Mouse (Mus musculus) liver, adult 2 months (tissue): ENCODE results near the gene Abtb1. TPM values are rescaled to one million over a fixed set of nuclear protein-coding genes. Genes with fewer than 3 reads are reported as not detected.
A peak's percentile ranks its signal among the peaks of the same experiment; 100 is the strongest.

ENCODE experiments used
- DNase-seq: peaks from one replicate; pipeline ENCODE4 v3.0.0-alpha.2; 2011; ENCODE audit warnings: low read depth, low spot score; ENCODE audit errors: extremely low read depth
- H3K27ac ChIP-seq: fragments of 200-500 bp; replicated peaks from 2 replicates; pipeline ENCODE4 v1.5.1; 2012; ENCODE audit warnings: low read depth, mild to moderate bottlenecking, control low read depth, inconsistent platforms, low read length; ENCODE audit not compliant: insufficient read depth
- H3K27me3 ChIP-seq: fragments of 200-500 bp; 2 replicates; pipeline ENCODE4 v1.6.1; 2012; ENCODE audit warnings: mild to moderate bottlenecking, moderate library complexity, low read length, inconsistent platforms; ENCODE audit not compliant: control insufficient read depth, insufficient read depth
- H3K36me3 ChIP-seq: fragments of 200-500 bp; 2 replicates; pipeline ENCODE4 v1.6.1; 2012; ENCODE audit warnings: low read length, inconsistent platforms; ENCODE audit not compliant: control insufficient read depth, insufficient read depth
- H3K4me1 ChIP-seq: fragments of 200-500 bp; 2 replicates; pipeline ENCODE4 v1.6.1; 2011; ENCODE audit warnings: low read length; ENCODE audit not compliant: control insufficient read depth, insufficient read depth
- H3K4me3 ChIP-seq: fragments of 200-500 bp; 2 replicates; pipeline ENCODE4 v1.5.1; 2011; ENCODE audit warnings: low read depth, mild to moderate bottlenecking, control low read depth, low read length, moderate library complexity; ENCODE audit not compliant: insufficient read depth
- H3K79me2 ChIP-seq: fragments of 200-500 bp; 2 replicates; pipeline ENCODE4 v1.6.1; 2012; ENCODE audit warnings: inconsistent platforms, mild to moderate bottlenecking, low read length, moderate library complexity; ENCODE audit not compliant: control insufficient read depth, insufficient read depth
- H3K9ac ChIP-seq: fragments of 200-500 bp; 2 replicates; pipeline ENCODE4 v1.6.1; 2012; ENCODE audit warnings: low read depth, mild to moderate bottlenecking, control low read depth, inconsistent platforms, low read length
- CTCF ChIP-seq: fragments of 200-500 bp; IDR thresholded peaks from 2 replicates; pipeline ENCODE4 v1.5.1; 2011; ENCODE audit warnings: low read depth, low read length, control low read depth
- POLR2A ChIP-seq: fragments of 200-500 bp; IDR thresholded peaks from 2 replicates; pipeline ENCODE4 v1.6.1; 2011; ENCODE audit warnings: low read length, control low read depth; ENCODE audit not compliant: insufficient read depth; ENCODE audit errors: extremely low read depth
- WGBS: fragments of 180-500 bp; shearing (Covaris S2); methylation state at CpG from one replicate; pipeline ENCODE4 v1.1.7; 2018; 5-methylcytosine and 5-hydroxymethylcytosine counted together
- polyA plus RNA-seq: library from polyadenylated mRNA; depleted of rRNA; stranded (reverse); fragments of >200 nt; gene quantifications from 2 replicates; pipeline ENCODE4 v1.2.3, GENCODE M21; 2012
- total RNA-seq: library from RNA; depleted of rRNA; stranded (reverse); fragments of >200 nt; gene quantifications from 2 replicates; pipeline ENCODE4 v1.2.3, GENCODE M21; 2014

Gene Abtb1
- total and polyA plus RNA-seq, 2 experiments: 28.2 to 60.0 TPM

DNA sequence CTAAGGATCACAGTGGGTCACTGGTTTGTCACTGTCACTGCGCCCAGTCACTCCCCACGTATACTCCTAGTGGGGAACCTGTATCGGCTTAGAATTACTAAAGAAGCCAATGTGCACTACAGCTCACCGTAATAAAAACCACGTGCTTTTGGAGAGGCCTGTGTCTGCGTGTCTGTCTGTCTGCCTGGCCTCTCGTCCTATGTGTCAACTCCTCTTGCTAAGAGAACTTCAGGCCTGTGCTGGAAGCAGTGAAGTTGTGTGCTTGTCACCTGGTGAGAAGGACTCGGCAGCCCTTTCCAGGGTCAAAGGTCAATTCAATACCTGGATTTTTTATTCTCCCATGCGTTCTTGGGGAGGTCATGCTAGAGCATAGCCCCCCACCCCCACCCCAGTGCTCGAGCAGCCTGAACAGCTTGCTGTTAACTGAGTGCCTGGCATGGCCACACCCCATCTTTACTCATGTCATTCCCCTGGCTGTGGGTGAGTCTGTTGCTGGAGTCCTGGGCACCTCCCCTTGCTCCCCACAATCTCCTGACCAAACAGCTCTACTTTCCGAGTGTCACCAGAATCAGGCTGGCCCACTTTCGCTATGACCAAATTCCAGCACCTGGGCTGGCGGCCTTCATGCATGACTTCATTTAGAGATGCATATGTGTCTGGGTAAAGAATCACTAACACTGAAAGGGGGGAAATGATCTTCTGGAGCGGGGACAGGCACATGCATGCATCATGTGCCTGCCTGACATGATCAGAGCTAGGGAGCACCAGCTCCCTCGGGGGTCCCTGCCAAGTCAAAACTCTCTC, 13.4 kb downstream of the Abtb1 start:
- H3K27ac ChIP-seq: no peak overlapping the region
- peaks cover 11% of the 10 kb centered on the region for H3K36me3 ChIP-seq
- no peaks in the 10 kb centered on the region for H3K4me1 ChIP-seq
- DNase-seq: no peak
- no peak overlapping the region for H3K9ac ChIP-seq
- TF ChIP-seq POLR2A (no peak), CTCF (no peak)
- H3K79me2 ChIP-seq: no peaks in the 10 kb centered on the region
- WGBS: 75% methylated on average over 15 of the region's 15 CpGs
- no peak overlapping the region for H3K4me3 ChIP-seq
- H3K27me3 ChIP-seq: no peaks in the 10 kb centered on the region

GRCm38 (mm10) chr6:88827395-88828205, 14.2 kb downstream of the Abtb1 start:
- peaks cover 17% of the 10 kb centered on the region for H3K36me3 ChIP-seq
- H3K27ac ChIP-seq: no peak overlapping the region
- H3K79me2 ChIP-seq: no peaks in the 10 kb centered on the region
- no peak overlapping the region for H3K9ac ChIP-seq
- no peaks in the 10 kb centered on the region for H3K4me1 ChIP-seq
- TF ChIP-seq POLR2A: no peak
- no peak for TF ChIP-seq CTCF
- no peak overlapping the region for H3K4me3 ChIP-seq
- H3K27me3 ChIP-seq: no peaks in the 10 kb centered on the region
- DNase-seq: no peak
- WGBS: 82% methylated on average over 13 of the region's 13 CpGs

DNA sequence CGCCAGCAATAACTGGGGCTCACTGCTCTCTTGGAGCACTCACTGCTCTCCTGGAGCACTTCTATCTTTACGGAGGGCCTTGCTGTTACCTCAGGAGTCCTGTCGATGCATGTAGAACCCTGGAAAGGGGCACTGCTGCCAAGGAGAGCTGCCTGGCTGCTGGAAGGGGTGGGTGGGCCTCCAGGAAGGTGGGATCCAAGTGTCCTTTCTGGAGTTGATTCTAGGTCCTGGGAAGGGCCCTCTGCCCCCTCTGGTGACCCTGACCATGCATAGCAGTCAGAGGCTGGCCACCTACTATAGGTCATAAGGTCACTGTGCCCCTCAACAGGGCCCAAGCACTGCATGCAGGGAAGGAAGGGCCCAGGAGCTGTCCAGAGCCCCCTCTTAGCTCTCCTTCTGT, 14.8 kb downstream of the Abtb1 start:
- Histone ChIP-seq H3K36me3 (peaks cover 22% of the 10 kb centered on the region), H3K4me3 (no peak overlapping the region), H3K4me1 (no peaks in the 10 kb centered on the region), H3K9ac (no peak overlapping the region), H3K27me3 (no peaks in the 10 kb centered on the region), H3K27ac (no peak overlapping the region), H3K79me2 (no peaks in the 10 kb centered on the region)
- no peak for DNase-seq
- TF ChIP-seq POLR2A: no peak
- TF ChIP-seq CTCF: no peak
- 81% methylated on average over 3 of the region's 3 CpGs for WGBS

DNA sequence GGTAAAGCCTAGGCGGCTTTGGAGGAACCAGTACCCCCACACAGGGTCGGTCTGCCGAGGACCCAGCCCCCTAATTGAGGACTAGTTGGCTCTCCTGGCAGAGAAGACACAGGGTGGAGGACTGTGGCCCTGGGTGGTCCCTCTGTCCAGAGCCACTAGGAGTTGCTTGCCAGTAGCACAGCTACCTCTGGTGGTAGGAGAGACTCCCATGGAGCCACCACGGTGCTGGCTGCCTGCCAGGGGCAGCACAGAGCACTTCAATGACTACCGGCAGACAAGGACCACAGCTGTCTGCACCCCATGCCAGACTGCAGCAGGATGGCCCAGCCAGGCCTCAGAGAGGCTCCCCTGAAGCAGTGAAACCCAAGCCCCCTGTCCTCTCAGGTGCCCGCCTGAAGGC, 15.2 kb downstream of the Abtb1 start:
- Histone ChIP-seq H3K4me3 (no peak overlapping the region), H3K79me2 (no peaks in the 10 kb centered on the region), H3K27me3 (no peaks in the 10 kb centered on the region), H3K36me3 (peaks cover 22% of the 10 kb centered on the region), H3K27ac (no peak overlapping the region), H3K4me1 (no peaks in the 10 kb centered on the region), H3K9ac (no peak overlapping the region)
- TF ChIP-seq POLR2A (no peak), CTCF (peak; percentile 36)
- DNase-seq: no peak
- 64% methylated on average over 6 of the region's 6 CpGs for WGBS

DNA sequence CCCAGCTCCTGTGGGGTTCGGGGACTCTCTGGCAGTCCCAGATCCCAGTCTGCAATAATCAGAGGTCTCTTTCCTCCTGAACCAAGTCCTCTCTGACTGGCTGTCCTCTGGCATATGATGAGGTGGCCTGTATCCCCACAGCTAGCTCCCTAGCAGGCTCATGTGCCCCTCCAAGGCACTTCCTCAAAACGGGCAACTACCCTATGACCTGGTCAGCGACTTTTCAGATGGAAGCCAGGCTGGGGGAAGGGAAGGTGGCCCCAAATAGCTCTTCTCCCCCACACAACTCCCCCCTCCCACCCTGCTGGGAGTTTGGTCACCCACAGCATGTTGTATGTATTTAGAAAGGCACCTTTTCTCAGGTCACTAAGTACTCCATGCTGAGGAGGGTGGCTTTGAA, 15.7 kb downstream of the Abtb1 start:
- peaks cover 22% of the 10 kb centered on the region for H3K36me3 ChIP-seq
- DNase-seq: no peak
- no peak overlapping the region for H3K27ac ChIP-seq
- 74% methylated on average over 3 of the region's 3 CpGs for WGBS
- H3K4me3 ChIP-seq: no peak overlapping the region
- peaks cover 3% of the 10 kb centered on the region; the same call in 1 of the 2 replicates for H3K4me1 ChIP-seq
- no peak overlapping the region for H3K9ac ChIP-seq
- no peaks in the 10 kb centered on the region for H3K79me2 ChIP-seq
- H3K27me3 ChIP-seq: no peaks in the 10 kb centered on the region
- TF ChIP-seq CTCF (no peak), POLR2A (no peak)
